Mouse (Mus musculus) yolk sac, embryonic 10.5 days (tissue): ENCODE results near the gene Spata25.
A peak's percentile ranks its signal among the peaks of the same experiment; 100 is the strongest.

Experiments
- DNase-seq: peaks from one replicate; pipeline ENCODE4 v3.0.0-alpha.2; 2017; ENCODE audit warnings: low spot score

Gene Spata25

GRCm38 (mm10) chr2:164850061-164850460, 21.7 kb upstream of the Spata25 start:
- no peak for DNase-seq

- no peak for DNase-seq
Measured at GRCm38 (mm10) chr2:164845782-164846181, 17.4 kb upstream of the Spata25 start.

- no peak for DNase-seq
Measured at GRCm38 (mm10) chr2:164835164-164835563, 6.8 kb upstream of the Spata25 start.

GRCm38 (mm10) chr2:164834531-164834930, 6.2 kb upstream of the Spata25 start:
- no peak for DNase-seq

- DNase-seq = peak; percentile 92
Measured at GRCm38 (mm10) chr2:164833314-164833959, 5.1 kb upstream of the Spata25 start, which contains the start of gene Neurl2. Gene Neurl2, minus strand, starts transcription at chr2:164833456.

GRCm38 (mm10) chr2:164832748-164833301, 4.5 kb upstream of the Spata25 start, which contains the start of gene Ctsa:
Gene Ctsa, plus strand, starts transcription at chr2:164832873.
- peak; percentile 85 for DNase-seq

- DNase-seq = no peak
Measured at GRCm38 (mm10) chr2:164832032-164832747, 3.9 kb upstream of the Spata25 start.

GRCm38 (mm10) chr2:164831029-164831428, 2.7 kb upstream of the Spata25 start:
- peak; percentile 82 for DNase-seq

GRCm38 (mm10) chr2:164829090-164829489, 753 bp upstream of the Spata25 start:
- no peak for DNase-seq

- no peak for DNase-seq
Measured at GRCm38 (mm10) chr2:164827146-164827850, 1.0 kb downstream of the Spata25 start.

- DNase-seq = no peak
Measured at GRCm38 (mm10) chr2:164825521-164825920, 2.8 kb downstream of the Spata25 start.

GRCm38 (mm10) chr2:164823969-164824368, 4.4 kb downstream of the Spata25 start:
- DNase-seq = no peak

- peak; percentile 60 for DNase-seq
Measured at GRCm38 (mm10) chr2:164823181-164823585, 5.2 kb downstream of the Spata25 start.

GRCm38 (mm10) chr2:164822636-164823165, 5.6 kb downstream of the Spata25 start, which contains the start of gene Zswim1:
Gene Zswim1, plus strand, starts transcription at chr2:164822686.
- peak; percentile 98 for DNase-seq

GRCm38 (mm10) chr2:164821060-164821459, 7.3 kb downstream of the Spata25 start:
- no peak for DNase-seq

- no peak for DNase-seq
Measured at GRCm38 (mm10) chr2:164817703-164818102, 10.6 kb downstream of the Spata25 start.

GRCm38 (mm10) chr2:164817206-164817605, 11.1 kb downstream of the Spata25 start:
- DNase-seq = no peak

GRCm38 (mm10) chr2:164815821-164816220, 12.5 kb downstream of the Spata25 start:
- DNase-seq = no peak

- DNase-seq = no peak
Measured at GRCm38 (mm10) chr2:164815348-164815747, 13.0 kb downstream of the Spata25 start.

- DNase-seq = no peak
Measured at GRCm38 (mm10) chr2:164813557-164813956, 14.8 kb downstream of the Spata25 start.

GRCm38 (mm10) chr2:164806614-164807013, 21.7 kb downstream of the Spata25 start:
- peak; percentile 51 for DNase-seq

- DNase-seq = no peak
Measured at GRCm38 (mm10) chr2:164805332-164805718, 23.0 kb downstream of the Spata25 start.
